Mouse (Mus musculus) liver, embryonic 14.5 days (tissue): ENCODE results near the gene Endod1. TPM values are rescaled to one million over a fixed set of nuclear protein-coding genes. Genes with fewer than 3 reads are reported as not detected.

Experiments
- ATAC-seq: fragments of 200-750 bp; cut with Nextera tagmentation; 2 replicates; pipeline ENCODE4 v1.8.0; 2017; ENCODE audit warnings: moderate number of reproducible peaks, mild to moderate bottlenecking, moderate library complexity; ENCODE audit not compliant: insufficient read depth
- DNase-seq, 3 experiments: peaks; one replicate each; pipeline ENCODE4 v3.0.0-alpha.2; 2012 to 2013; ENCODE audit warnings: low read depth in 3 of 3, low spot score in 3 of 3
- H3K27ac ChIP-seq: fragments of 300-500 bp; sonication (generic); 2 replicates; pipeline ENCODE4 v1.5.1; 2014; ENCODE audit warnings: moderate library complexity, mild to moderate bottlenecking, control low read depth, inconsistent platforms
- H3K27me3 ChIP-seq: fragments of 300-500 bp; sonication (generic); 2 replicates; pipeline ENCODE4 v1.6.1; 2014; ENCODE audit warnings: mild to moderate bottlenecking, low read length, moderate library complexity; ENCODE audit not compliant: control insufficient read depth, insufficient read depth
- H3K36me3 ChIP-seq: fragments of 300-500 bp; sonication (generic); replicated peaks from 2 replicates; pipeline ENCODE4 v1.6.1; 2014; ENCODE audit warnings: low read depth; ENCODE audit not compliant: control insufficient read depth, insufficient read depth
- H3K4me1 ChIP-seq, 2 experiments: fragments of 200-500 bp in 1 of 2; fragments of 300-500 bp in 1 of 2; sonication (generic) in 1 of 2; replicated peaks; 2 replicates each; pipeline ENCODE4 v1.6.1; 2012 to 2014; ENCODE audit warnings: antibody characterized with exemption in 1 of 2, inconsistent platforms in 1 of 2, low read length in 1 of 2; ENCODE audit not compliant: control insufficient read depth in 2 of 2, insufficient read depth in 2 of 2
- H3K4me2 ChIP-seq: fragments of 300-500 bp; sonication (generic); 2 replicates; pipeline ENCODE4 v1.6.1; 2014; ENCODE audit warnings: low read depth, mild to moderate bottlenecking, control low read depth, moderate library complexity
- H3K4me3 ChIP-seq, 2 experiments: fragments of 200-500 bp in 1 of 2; fragments of 300-500 bp in 1 of 2; sonication (generic) in 1 of 2; 2 replicates each; pipeline ENCODE4 v1.5.1; 2012 to 2014; ENCODE audit warnings: low read depth in 2 of 2, low read length in 2 of 2, mild to moderate bottlenecking in 2 of 2, control low read depth in 1 of 2, inconsistent platforms in 1 of 2, moderate library complexity in 1 of 2; ENCODE audit not compliant: insufficient read depth in 1 of 2
- H3K9ac ChIP-seq: fragments of 300-500 bp; sonication (generic); replicated peaks from 2 replicates; pipeline ENCODE4 v1.6.1; 2014; ENCODE audit warnings: mild to moderate bottlenecking, control low read depth, moderate library complexity
- H3K9me3 ChIP-seq: fragments of 300-500 bp; sonication (generic); 2 replicates; pipeline ENCODE4 v1.6.1; 2016; ENCODE audit warnings: low read length, mixed read lengths; ENCODE audit not compliant: control insufficient read depth
- CTCF ChIP-seq: IDR thresholded peaks from 2 replicates; pipeline ENCODE4 v1.5.1; 2016; ENCODE audit warnings: antibody characterized with exemption, low read depth, control low read depth
- EP300 ChIP-seq: IDR thresholded peaks from 2 replicates; pipeline ENCODE4 v1.6.1; 2016; ENCODE audit warnings: antibody characterized with exemption, low read depth
- WGBS: fragments of 180-500 bp; shearing (Covaris S2); extraction: QIAGEN DNeasy Blood & Tissue Kit; methylation state at CpG from one replicate; pipeline ENCODE4 v1.1.7; 2014; ENCODE audit not compliant: insufficient replicate concordance; 5-methylcytosine and 5-hydroxymethylcytosine counted together
- polyA plus RNA-seq, 2 experiments: library from polyadenylated mRNA; depleted of rRNA in 1 of 2; stranded (reverse) in 1 of 2; unstranded in 1 of 2; fragments of >200 nt; fragmentation: Nextera tagmentation in 1 of 2; extraction: Ambion mirVana in 1 of 2; gene quantifications; 2 replicates each; pipeline versions ENCODE4 v1.2.1 to v1.2.3; 2012 to 2014

Endod1 gene
- polyA plus RNA-seq, 2 experiments, result 22.3 to 42.3 TPM

DNA sequence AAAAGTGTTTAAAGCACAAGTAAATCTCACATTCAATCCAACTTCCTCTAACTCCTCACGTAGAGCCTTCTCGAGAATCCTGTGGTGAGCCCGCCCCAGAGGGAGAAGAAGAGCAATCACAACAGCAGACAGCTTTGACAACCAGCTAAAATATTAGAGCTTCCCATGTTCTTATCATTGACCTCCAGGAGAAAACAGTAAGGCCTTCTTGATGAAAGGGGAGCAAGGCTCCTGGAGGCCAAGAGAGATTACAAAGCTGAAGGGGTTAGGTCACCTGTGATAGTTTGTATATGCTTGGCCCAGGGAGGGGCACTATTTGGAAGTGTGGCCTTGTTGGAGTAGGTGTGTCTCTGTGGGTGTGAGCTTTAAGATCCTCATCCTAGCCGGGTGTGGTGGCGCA lies 19.1 kb upstream of the Endod1 start:
- Histone ChIP-seq H3K4me2 (no peak overlapping the region), H3K27ac (no peak overlapping the region), H3K4me3 (no peak overlapping the region), H3K9me3 (no peaks in the 10 kb centered on the region), H3K27me3 (no peaks in the 10 kb centered on the region), H3K4me1 (peaks cover 9 to 13% of the 10 kb centered on the region in 2 experiments), H3K9ac (no peak overlapping the region), H3K36me3 (no peaks in the 10 kb centered on the region)
- no peak for TF ChIP-seq CTCF
- peak; percentile 49 for TF ChIP-seq EP300
- 33% methylated on average over 5 of the region's 5 CpGs for whole genome bisulfite sequencing
- DNase-seq (no peak), ATAC-seq (peak; percentile 27; the same call in 1 of the 2 replicates)

DNA sequence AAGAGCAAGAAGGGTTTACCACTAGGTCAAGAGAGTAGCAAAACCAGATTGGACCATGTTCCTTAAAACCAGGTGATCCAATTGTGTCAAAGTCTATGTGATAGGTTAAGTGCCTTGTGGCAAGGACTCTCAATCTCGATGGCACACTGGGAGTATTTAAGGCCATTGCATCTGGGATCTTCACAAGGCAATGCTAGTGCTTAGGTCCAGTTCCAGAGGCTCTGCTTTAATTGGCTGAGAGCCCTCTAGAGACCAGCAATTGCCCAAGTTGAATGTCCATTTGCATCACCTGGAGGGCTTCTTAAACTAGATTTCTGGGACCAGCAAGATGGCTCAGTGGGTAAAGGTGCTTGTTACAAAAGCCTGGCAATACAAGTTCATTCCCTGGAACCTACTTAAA lies 17.6 kb upstream of the Endod1 start:
- H3K4me1 ChIP-seq, result peaks cover 9 to 18% of the 10 kb centered on the region in 2 experiments
- H3K4me2 ChIP-seq, result no peak overlapping the region
- no peaks in the 10 kb centered on the region for H3K36me3 ChIP-seq
- no peaks in the 10 kb centered on the region for H3K27me3 ChIP-seq
- 60% methylated on average over 1 of the region's 1 CpGs for WGBS
- H3K9ac ChIP-seq, result no peak overlapping the region
- no peak overlapping the region for H3K4me3 ChIP-seq
- DNase-seq (no peak), ATAC-seq (no peak)
- no peaks in the 10 kb centered on the region for H3K9me3 ChIP-seq
- TF ChIP-seq EP300 (no peak), CTCF (no peak)
- no peak overlapping the region for H3K27ac ChIP-seq

DNA sequence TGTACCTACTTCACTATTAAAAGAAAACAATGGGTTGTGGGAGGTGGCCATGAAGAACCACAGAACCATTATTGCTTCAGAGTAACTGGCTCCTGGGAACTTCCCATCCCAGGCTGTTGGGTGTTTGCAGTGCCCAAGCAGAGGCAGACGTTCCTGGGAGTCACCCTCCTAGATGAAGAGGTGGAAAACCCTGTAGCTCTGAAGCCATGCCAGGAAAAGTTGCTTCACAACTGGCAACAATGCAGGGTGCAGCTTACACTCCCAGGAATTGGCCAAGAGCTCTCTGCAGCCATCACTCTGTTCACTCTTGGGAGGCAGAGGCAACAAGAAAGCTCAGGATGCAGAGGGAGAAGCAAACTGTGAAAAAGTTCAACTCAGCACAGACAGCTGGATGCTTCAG lies 16.8 kb upstream of the Endod1 start:
- ATAC-seq, result no peak
- Histone ChIP-seq H3K4me3 (no peak overlapping the region), H3K27ac (no peak overlapping the region), H3K27me3 (no peaks in the 10 kb centered on the region), H3K9me3 (no peaks in the 10 kb centered on the region), H3K36me3 (no peaks in the 10 kb centered on the region), H3K4me1 (peaks cover 9 to 18% of the 10 kb centered on the region in 2 experiments), H3K4me2 (no peak overlapping the region), H3K9ac (no peak overlapping the region)
- 40% methylated on average over 1 of the region's 1 CpGs for WGBS
- no peak for DNase-seq
- TF ChIP-seq CTCF, result no peak
- TF ChIP-seq EP300, result no peak

DNA sequence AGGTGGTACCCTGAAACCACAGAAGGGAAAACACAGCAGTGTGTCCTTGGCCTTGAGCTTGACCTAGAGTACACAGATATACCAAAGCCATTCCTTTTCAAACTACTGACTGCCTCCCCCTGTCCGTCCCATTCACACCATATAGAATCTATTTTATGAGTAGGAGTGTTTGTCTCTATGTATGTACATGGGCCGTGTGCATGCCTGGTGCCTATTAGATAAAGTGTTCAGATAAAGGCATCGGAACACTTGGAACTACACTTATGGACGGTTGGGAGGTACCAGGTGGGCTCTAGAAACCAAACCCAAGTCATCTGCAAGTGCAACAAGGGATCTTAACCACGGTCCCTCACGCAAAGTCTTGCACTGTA lies 16.1 kb upstream of the Endod1 start:
- no peaks in the 10 kb centered on the region for H3K36me3 ChIP-seq
- no peaks in the 10 kb centered on the region for H3K27me3 ChIP-seq
- no peak overlapping the region for H3K4me3 ChIP-seq
- no peak overlapping the region for H3K27ac ChIP-seq
- ATAC-seq (peak; percentile 43), DNase-seq (no peak)
- 53% methylated on average over 6 of the region's 6 CpGs for WGBS
- H3K9ac ChIP-seq, result peak overlapping the region; percentile 20; the same call in 1 of the 2 replicates
- 0 out of 2 replicates have a peak overlapping the region, but pooled peaks have one; percentile 33 for H3K4me2 ChIP-seq
- peaks cover 9 to 18% of the 10 kb centered on the region in 2 experiments for H3K4me1 ChIP-seq
- H3K9me3 ChIP-seq, result no peaks in the 10 kb centered on the region
- TF ChIP-seq CTCF (no peak), EP300 (no peak)

DNA sequence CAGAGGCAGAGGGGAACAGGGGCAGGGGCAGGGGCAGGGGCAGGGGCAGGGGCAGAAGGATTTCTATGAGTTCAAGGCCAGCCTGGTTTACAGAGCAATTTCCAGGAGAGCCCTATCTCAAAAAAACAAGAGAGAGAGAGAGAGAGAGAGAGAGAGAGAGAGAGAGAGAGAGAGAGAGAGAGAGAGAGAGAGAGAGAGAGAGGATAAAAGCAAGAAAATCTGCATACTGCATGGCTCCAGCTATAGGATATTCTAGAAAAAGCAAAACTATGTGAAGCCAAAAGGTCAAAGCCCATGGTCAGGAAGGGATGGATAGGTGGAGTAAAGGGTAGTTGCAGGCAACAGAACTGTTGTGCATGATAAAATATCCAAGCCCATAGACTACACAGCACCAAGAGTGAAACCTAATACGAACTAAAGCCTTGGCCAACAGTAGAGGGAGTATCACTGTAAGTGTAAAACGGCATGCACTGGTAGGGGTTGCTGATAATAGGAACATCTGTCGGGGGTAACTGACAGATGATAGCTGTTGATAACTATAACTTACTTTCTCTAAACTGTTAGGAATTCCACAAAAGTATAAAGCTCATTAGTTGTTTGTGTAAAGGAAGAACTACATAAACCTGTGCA lies 15.6 kb upstream of the Endod1 start:
- TF ChIP-seq CTCF (peak; percentile 36; the same call in 1 of the 2 replicates), EP300 (peak; percentile 78)
- Histone ChIP-seq H3K9me3 (no peaks in the 10 kb centered on the region), H3K4me2 (peak overlapping the region; percentile 33; the same call in 1 of the 2 replicates), H3K27me3 (no peaks in the 10 kb centered on the region), H3K27ac (no peak overlapping the region), H3K36me3 (no peaks in the 10 kb centered on the region), H3K4me1 (peaks cover 9 to 19% of the 10 kb centered on the region in 2 experiments), H3K4me3 (no peak overlapping the region), H3K9ac (peak overlapping the region; percentile 20; the same call in 1 of the 2 replicates)
- peak; percentile 84 for ATAC-seq
- DNase-seq, result peak in 2 of 3 experiments; percentile 18 to 20
- 8% methylated on average over 3 of the region's 3 CpGs for WGBS
